Comparison of ENCODE assay signal across 9 mouse cellular contexts in genomic region chr9:7914487-7914886, GRCm38 (mm10). TPM values are rescaled to one million over a fixed set of nuclear protein-coding genes. Genes with fewer than 3 reads are reported as not detected.
DNase-seq lines count a peak whose midpoint lies in the region; ATAC-seq and TF ChIP-seq lines count a peak whose summit lies in the region.
"Had no signal": no experiment of that assay in that cellular context is flagged by ENCODE, and none has a peak within 500 bp of the region (broad histone marks: within the 10 kb centered on the region; RNA-seq: fewer than 3 reads in every experiment).

No protein-coding gene starts in this region.

- no peaks in the 10 kb centered on the region for H3K27me3 ChIP-seq in hindbrain, embryonic 13.5 days
- no peaks in the 10 kb centered on the region for H3K27me3 ChIP-seq in limb, embryonic 12.5 days
- H3K27me3 ChIP-seq in midbrain, embryonic 11.5 days (ENCODE audit: control insufficient read depth, insufficient read depth, low read length), result no peaks in the 10 kb centered on the region
- H3K27me3 ChIP-seq in stomach, embryonic 16.5 days (ENCODE audit: control insufficient read depth, insufficient read depth, low read length), result no peaks in the 10 kb centered on the region

- H3K27ac ChIP-seq in gastrocnemius, adult 2 months, result peak overlapping the region; percentile 72
- no peak overlapping the region for H3K27ac ChIP-seq in hindbrain, embryonic 13.5 days
- H3K27ac ChIP-seq in limb, embryonic 12.5 days, result no peak overlapping the region; the same call in none of the 2 replicates
- H3K27ac ChIP-seq in midbrain, embryonic 11.5 days (ENCODE audit: low read depth, low read length), result no peak overlapping the region
- 0 out of 2 replicates have a peak overlapping the region, but pooled peaks have one; percentile 33 for H3K27ac ChIP-seq in stomach, embryonic 16.5 days (ENCODE audit: low read length)
- H3K27ac ChIP-seq: macrophage had no signal

- DNase-seq in layer of hippocampus, adult 11-12 months (ENCODE audit: low spot score), result peak; percentile 19
- DNase-seq in layer of hippocampus, postnatal 25 days (ENCODE audit: extremely low spot score in 1 of 2, low spot score in 1 of 2), result no peak
- peak; percentile 61 for DNase-seq in cerebellum, postnatal 14 days
- DNase-seq in gastrocnemius, adult 2 months, result peak; percentile 61
- peak; percentile 97 for DNase-seq in midbrain, embryonic 11.5 days (ENCODE audit: low spot score, missing footprints)

- TF ChIP-seq CTCF in gastrocnemius, adult 2 months (IDR thresholded peaks at IDR 0.05), result peak; percentile 47

- peak overlapping the region; percentile 55 for H3K4me3 ChIP-seq in gastrocnemius, adult 2 months
- peak overlapping the region; percentile 27 for H3K4me3 ChIP-seq in hindbrain, embryonic 13.5 days
- 0 out of 2 replicates have a peak overlapping the region, but pooled peaks have one; percentile 12 for H3K4me3 ChIP-seq in limb, embryonic 12.5 days (replicated peaks)
- H3K4me3 ChIP-seq in midbrain, embryonic 11.5 days (ENCODE audit: low read depth, low read length), result no peak overlapping the region
- H3K4me3 ChIP-seq in stomach, embryonic 16.5 days (replicated peaks; ENCODE audit: low read length), result peak overlapping the region; percentile 23

- peaks cover 9% of the 10 kb centered on the region; the same call in 1 of the 2 replicates for H3K4me1 ChIP-seq in hindbrain, embryonic 13.5 days (replicated peaks)
- peaks cover 10% of the 10 kb centered on the region; the same call in 1 of the 2 replicates for H3K4me1 ChIP-seq in limb, embryonic 12.5 days (replicated peaks)
- H3K4me1 ChIP-seq in midbrain, embryonic 11.5 days (ENCODE audit: control insufficient read depth, insufficient read depth, low read length), result no peaks in the 10 kb centered on the region
- H3K4me1 ChIP-seq in stomach, embryonic 16.5 days (ENCODE audit: control insufficient read depth, insufficient read depth, low read length), result no peaks in the 10 kb centered on the region

- H3K9me3 ChIP-seq in hindbrain, embryonic 13.5 days, result no peaks in the 10 kb centered on the region
- H3K9me3 ChIP-seq in limb, embryonic 12.5 days, result no peaks in the 10 kb centered on the region
- no peaks in the 10 kb centered on the region for H3K9me3 ChIP-seq in midbrain, embryonic 11.5 days (ENCODE audit: control insufficient read depth, low read length)
- no peaks in the 10 kb centered on the region; the same call in 1 of the 2 replicates for H3K9me3 ChIP-seq in stomach, embryonic 16.5 days (replicated peaks; ENCODE audit: control insufficient read depth, low read length)

- intact Hi-C loops in gastrocnemius, adult 2 months (cut with DNase I), result no loop called here

- 3% methylated on average over 11 of the region's 11 CpGs for WGBS in hindbrain, embryonic 13.5 days
- 5% methylated on average over 11 of the region's 11 CpGs for WGBS in limb, embryonic 12.5 days
- WGBS in midbrain, embryonic 11.5 days, result 5% methylated on average over 11 of the region's 11 CpGs
- 6% methylated on average over 11 of the region's 11 CpGs for WGBS in stomach, embryonic 16.5 days

- no peaks in the 10 kb centered on the region for H3K36me3 ChIP-seq in hindbrain, embryonic 13.5 days
- no peaks in the 10 kb centered on the region for H3K36me3 ChIP-seq in limb, embryonic 12.5 days
- no peaks in the 10 kb centered on the region for H3K36me3 ChIP-seq in midbrain, embryonic 11.5 days (ENCODE audit: control insufficient read depth, insufficient read depth, low read length)
- no peaks in the 10 kb centered on the region for H3K36me3 ChIP-seq in stomach, embryonic 16.5 days (ENCODE audit: control insufficient read depth, insufficient read depth, low read length)

- peak; percentile 95 for ATAC-seq in hindbrain, embryonic 13.5 days (ENCODE audit: low FRiP score)
- ATAC-seq in limb, embryonic 12.5 days (ENCODE audit: insufficient number of reproducible peaks, insufficient read depth, low FRiP score, low TSS enrichment, low read depth), result peak; percentile 86
- peak; percentile 95 for ATAC-seq in midbrain, embryonic 11.5 days (ENCODE audit: low FRiP score)
- ATAC-seq in stomach, embryonic 16.5 days (ENCODE audit: insufficient read depth, low FRiP score), result peak; percentile 95

- H3K4me2 ChIP-seq in hindbrain, embryonic 13.5 days, result peak overlapping the region; percentile 51
- H3K4me2 ChIP-seq in limb, embryonic 12.5 days, result peak overlapping the region; percentile 46
- H3K4me2 ChIP-seq in midbrain, embryonic 11.5 days, result peak overlapping the region; percentile 46
- peak overlapping the region; percentile 58 for H3K4me2 ChIP-seq in stomach, embryonic 16.5 days (ENCODE audit: low read depth, low read length)

- H3K9ac ChIP-seq in hindbrain, embryonic 13.5 days, result peak overlapping the region; percentile 6; the same call in 1 of the 2 replicates
- no peak overlapping the region for H3K9ac ChIP-seq in limb, embryonic 12.5 days (replicated peaks)
- H3K9ac ChIP-seq in midbrain, embryonic 11.5 days (ENCODE audit: low read length), result no peak overlapping the region
- peak overlapping the region; percentile 57 for H3K9ac ChIP-seq in stomach, embryonic 16.5 days (ENCODE audit: low read length)

RNA-seq across cellular contexts. Expression of gene Birc3, which starts 41.5 kb away (rescaled TPM):
- 1 to 10 TPM; 1.3 to 1.6 TPM for total RNA-seq in layer of hippocampus, postnatal 25 days (2021)
- 1 to 10 TPM; 6.0 to 8.8 TPM for total RNA-seq in gastrocnemius, adult 2 months (2021)
- polyA plus RNA-seq in hindbrain, embryonic 13.5 days (2015; fragmentation: Nextera tagmentation; extraction: Ambion mirVana), result 2.3 and 2.8 TPM in 2 replicates
- 6.8 and 7.9 TPM in 2 replicates for polyA plus RNA-seq in limb, embryonic 12.5 days (2016; fragmentation: Nextera tagmentation; extraction: Ambion mirVana)
- 3.9 and 4.2 TPM in 2 replicates for polyA plus RNA-seq in midbrain, embryonic 11.5 days (2014; fragmentation: Nextera tagmentation; extraction: Ambion mirVana)
- 9.4 and 9.9 TPM in 2 replicates for polyA plus RNA-seq in stomach, embryonic 16.5 days (2015; fragmentation: Nextera tagmentation; extraction: Ambion mirVana)

Comparison
In these comparisons a context has a peak if more than half of its experiments do, and no peak if none do; other contexts are left out.
1. DNase-seq: peak in layer of hippocampus, adult 11-12 months (single experiment), cerebellum, postnatal 14 days (2 of 2), gastrocnemius, adult 2 months (single experiment) and midbrain, embryonic 11.5 days (single experiment); none in layer of hippocampus, postnatal 25 days (0 of 2).
2. H3K27ac ChIP-seq: peak in gastrocnemius, adult 2 months (single experiment) and stomach, embryonic 16.5 days (single experiment); none in hindbrain, embryonic 13.5 days (single experiment), limb, embryonic 12.5 days (single experiment) and midbrain, embryonic 11.5 days (single experiment).
3. H3K9ac ChIP-seq: peak in hindbrain, embryonic 13.5 days (single experiment) and stomach, embryonic 16.5 days (single experiment); none in limb, embryonic 12.5 days (single experiment) and midbrain, embryonic 11.5 days (single experiment).
4. Peak in every context shown above with its lines, with median percentiles within 50 percentile points of each other: ATAC-seq and H3K4me2 ChIP-seq.